In the genomic region with DNA sequence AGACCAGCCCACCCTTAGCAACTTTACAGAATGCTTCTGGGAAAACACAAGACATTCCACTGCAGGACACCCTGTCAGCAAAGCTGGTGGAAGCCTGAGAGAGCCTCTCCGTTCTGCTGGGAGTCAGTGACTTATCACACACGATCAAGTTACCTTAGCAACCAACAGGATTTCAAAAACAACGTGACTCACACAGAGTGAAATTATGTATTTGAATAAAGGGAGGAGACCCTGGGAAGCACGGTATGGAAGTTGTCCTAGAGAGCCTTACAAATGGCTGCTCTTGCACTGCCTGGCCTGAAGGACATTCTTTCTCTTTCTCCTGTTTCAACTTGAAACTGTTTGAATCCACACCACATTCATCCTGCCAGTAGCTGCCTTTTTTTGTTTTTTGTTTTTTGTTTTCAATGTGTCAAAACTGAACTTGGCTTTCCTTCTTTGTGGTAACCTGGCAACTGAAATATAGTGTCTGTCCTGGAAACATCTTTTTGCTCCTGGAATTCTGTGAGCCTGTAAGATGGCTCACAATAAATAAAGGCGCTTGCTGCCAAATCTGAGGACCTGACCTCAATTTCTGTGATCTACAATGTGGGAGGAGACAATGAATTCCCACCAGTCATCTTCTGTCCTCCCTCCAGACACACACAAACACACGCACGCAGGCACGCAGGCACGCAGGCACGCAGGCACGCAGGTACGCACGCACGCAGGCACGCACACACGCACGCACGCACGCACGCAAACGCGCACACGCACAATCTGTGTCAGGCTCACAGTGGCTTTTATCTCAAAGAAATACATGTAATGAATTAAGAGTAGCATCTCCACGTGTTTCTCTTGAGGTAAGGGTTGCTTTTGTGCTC, we compare ENCODE assay signal across 10 mouse cellular contexts. TPM values are rescaled to one million over a fixed set of nuclear protein-coding genes. Genes with fewer than 3 reads are reported as not detected.
A peak's percentile ranks its signal among the peaks of the same experiment; 100 is the strongest.
DNase-seq lines count a peak whose midpoint lies in the region; ATAC-seq and TF ChIP-seq lines count a peak whose summit lies in the region.
"Had no signal": no experiment of that assay in that cellular context is flagged by ENCODE, and none has a peak within 500 bp of the region (broad histone marks: within the 10 kb centered on the region; RNA-seq: fewer than 3 reads in every experiment).

No protein-coding gene starts in this region.

- H3K27me3 ChIP-seq in heart, postnatal 0 days (ENCODE audit: control insufficient read depth, insufficient read depth, low read length): no peaks in the 10 kb centered on the region
- no peaks in the 10 kb centered on the region for H3K27me3 ChIP-seq in intestine, embryonic 14.5 days (replicated peaks; ENCODE audit: control insufficient read depth, insufficient read depth, low read length)

- H3K4me2 ChIP-seq in heart, postnatal 0 days (ENCODE audit: low read depth, low read length): no peak overlapping the region
- no peak overlapping the region for H3K4me2 ChIP-seq in intestine, embryonic 14.5 days (ENCODE audit: low read length)

- intact Hi-C loops in heart, postnatal 14 days (cut with DNase I): no loop called here
- intact Hi-C loops in gastrocnemius, postnatal 14 days (cut with DNase I; ENCODE audit: low total_unique reads): no loop called here

- H3K4me1 ChIP-seq in heart, postnatal 0 days (ENCODE audit: control insufficient read depth, insufficient read depth): no peaks in the 10 kb centered on the region
- H3K4me1 ChIP-seq in intestine, embryonic 14.5 days (replicated peaks; ENCODE audit: control insufficient read depth, insufficient read depth, low read length): peaks cover 8% of the 10 kb centered on the region; the same call in 1 of the 2 replicates

- no peak for TF ChIP-seq CTCF in heart, postnatal 0 days (IDR thresholded peaks at IDR 0.05; ENCODE audit: low read depth)

- 81% methylated on average over 24 of the region's 24 CpGs for WGBS in heart, postnatal 0 days
- 70% methylated on average over 24 of the region's 24 CpGs for WGBS in intestine, embryonic 14.5 days

- H3K4me3 ChIP-seq in heart, postnatal 0 days (ENCODE audit: low read depth, low read length): no peak overlapping the region
- no peak overlapping the region for H3K4me3 ChIP-seq in intestine, embryonic 14.5 days (ENCODE audit: low read depth, low read length)

- H3K27ac ChIP-seq in heart, postnatal 0 days (ENCODE audit: low read depth): no peak overlapping the region
- H3K27ac ChIP-seq in intestine, embryonic 14.5 days (ENCODE audit: low read depth): peak overlapping the region; percentile 19; the same call in 1 of the 2 replicates

- H3K9ac ChIP-seq in heart, postnatal 0 days (replicated peaks; ENCODE audit: low read depth, low read length): no peak overlapping the region
- no peak overlapping the region for H3K9ac ChIP-seq in intestine, embryonic 14.5 days (ENCODE audit: low read length)

- H3K9me3 ChIP-seq in heart, postnatal 0 days (replicated peaks; ENCODE audit: control insufficient read depth, low read length): no peaks in the 10 kb centered on the region
- H3K9me3 ChIP-seq in intestine, embryonic 14.5 days (ENCODE audit: control insufficient read depth, low read length): no peaks in the 10 kb centered on the region

- no peaks in the 10 kb centered on the region for H3K36me3 ChIP-seq in heart, postnatal 0 days (replicated peaks; ENCODE audit: control insufficient read depth, insufficient read depth, low read length)
- H3K36me3 ChIP-seq in intestine, embryonic 14.5 days (ENCODE audit: control insufficient read depth, insufficient read depth, low read length): no peaks in the 10 kb centered on the region

- peak; percentile 41; the same call in 1 of the 2 replicates for ATAC-seq in heart, postnatal 0 days (ENCODE audit: insufficient read depth, low read depth)
- ATAC-seq in intestine, embryonic 14.5 days (replicated peaks; ENCODE audit: low FRiP score, low TSS enrichment, low read depth): peak; percentile 23; the same call in 1 of the 2 replicates

- peak; percentile 56 for DNase-seq in heart, postnatal 0 days (ENCODE audit: low spot score)
- DNase-seq in heart, postnatal 14 days: no peak
- DNase-seq in 3T3-L1 (ENCODE audit: low read depth, low spot score) (peak; percentile 40), R1 (ENCODE audit: low read depth, low spot score) (peak; percentile 68)
- peak; percentile 51 for DNase-seq in intestine, embryonic 14.5 days (ENCODE audit: low spot score)
- DNase-seq in spleen, postnatal 4 days (ENCODE audit: low spot score in 2 of 2): no peak
- no peak for DNase-seq in cerebellum, adult 11 months
- DNase-seq in gastrocnemius, postnatal 14 days: no peak

- no peak for TF ChIP-seq EP300 in heart, postnatal 0 days (IDR thresholded peaks at IDR 0.05; ENCODE audit: low read depth)

RNA-seq across cellular contexts. Expression of gene Ctla4, which starts 33.9 kb away (rescaled TPM):
- total RNA-seq in heart, postnatal 0 days (2014; rRNA removed; ENCODE audit: low replicate concordance): 0.19 TPM in 1 of 2 replicates, not detected in the other
- not detected in 2 replicates for polyA plus RNA-seq in heart, postnatal 0 days (2015; fragmentation: Nextera tagmentation; extraction: Ambion mirVana)
- under 1 TPM; 0.22 to 0.54 TPM for total RNA-seq in heart, postnatal 14 days (2021)
- not detected in 2 replicates for polyA plus RNA-seq in intestine, embryonic 14.5 days (2014; fragmentation: Nextera tagmentation; extraction: Ambion mirVana)
- total RNA-seq in gastrocnemius, postnatal 14 days (2021): not detected
- total RNA-seq: left cerebral cortex, adult 18-20 months had no signal
- polyA plus RNA-seq: neural tube, embryonic 11.5 days had no signal

RNA-seq across cellular contexts. Expression of gene Icos, which starts 57.0 kb away (rescaled TPM):
- 0.38 and 1.0 TPM in 2 replicates for total RNA-seq in heart, postnatal 0 days (2014; rRNA removed; ENCODE audit: low replicate concordance)
- polyA plus RNA-seq in heart, postnatal 0 days (2015; fragmentation: Nextera tagmentation; extraction: Ambion mirVana): 0.16 and 0.19 TPM in 2 replicates
- under 1 TPM; 0.12 to 0.37 TPM for total RNA-seq in heart, postnatal 14 days (2021)
- 0.32 and 0.46 TPM in 2 replicates for polyA plus RNA-seq in intestine, embryonic 14.5 days (2014; fragmentation: Nextera tagmentation; extraction: Ambion mirVana)
- under 1 TPM; 0.11 to 0.31 TPM for total RNA-seq in gastrocnemius, postnatal 14 days (2021)
- total RNA-seq: left cerebral cortex, adult 18-20 months had no signal

Comparison
In these comparisons a context has a peak if more than half of its experiments do, and no peak if none do; other contexts are left out.
1. DNase-seq: peak in heart, postnatal 0 days (single experiment), 3T3-L1 (single experiment), R1 (single experiment) and intestine, embryonic 14.5 days (single experiment); none in heart, postnatal 14 days (0 of 2), spleen, postnatal 4 days (0 of 2), cerebellum, adult 11 months (single experiment) and gastrocnemius, postnatal 14 days (single experiment).